Mouse (Mus musculus): ENCODE measurements around the gene Vdac1. TPM values are rescaled to one million over a fixed set of nuclear protein-coding genes. Genes with fewer than 3 reads are reported as not detected.

Gene Vdac1
- total and polyA plus RNA-seq, 2 experiments from 2014 or later: 478 to 627 TPM

DNA sequence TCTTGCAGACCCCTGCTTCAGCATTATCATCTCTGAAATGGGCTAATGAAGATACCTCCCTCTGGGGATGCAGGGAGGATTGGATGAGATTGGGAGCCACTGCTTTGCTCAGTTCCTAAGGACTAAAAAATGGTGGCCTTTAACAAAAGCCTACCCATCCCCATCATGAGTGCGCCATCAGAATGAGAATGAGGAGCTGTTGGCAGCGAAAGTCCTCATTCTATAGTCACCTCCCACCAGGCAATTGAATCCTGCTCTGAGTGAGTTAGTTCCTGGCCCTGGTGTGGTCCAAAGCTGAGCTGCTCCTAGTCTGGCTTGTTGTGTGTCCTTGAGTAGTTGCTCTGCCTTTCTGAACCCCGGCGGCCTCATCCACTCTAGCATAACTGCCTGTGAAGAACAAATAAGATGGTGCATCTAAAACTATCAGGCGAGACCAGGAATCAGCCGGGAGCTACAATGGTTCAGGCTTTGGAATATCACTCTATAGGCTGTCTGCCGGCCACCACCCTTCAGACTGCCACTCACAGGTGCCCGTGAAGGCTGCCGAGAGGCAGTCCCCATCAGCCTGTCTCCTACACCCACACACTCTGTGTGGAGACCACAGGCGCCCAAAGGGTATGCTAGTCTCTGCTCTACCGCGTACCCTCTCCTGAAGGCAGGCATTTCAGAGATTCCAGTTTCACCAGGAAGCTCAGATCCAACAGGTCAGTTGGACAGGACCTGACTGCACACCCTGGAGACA is 20.4 kb upstream of the Vdac1 start:
- Histone ChIP-seq H3K4me2 (ENCODE audit: low read depth, low read length) (0 out of 2 replicates have a peak overlapping the region, but pooled peaks have one; percentile 0), H3K27me3 (ENCODE audit: control insufficient read depth, insufficient read depth, low read length) (no peaks in the 10 kb centered on the region), H3K4me3 (ENCODE audit: low read depth, low read length) (no peak overlapping the region), H3K9ac (replicated peaks; ENCODE audit: low read depth, low read length) (no peak overlapping the region), H3K9me3 (replicated peaks; ENCODE audit: control insufficient read depth, low read length) (no peaks in the 10 kb centered on the region), H3K4me1 (ENCODE audit: control insufficient read depth, insufficient read depth) (no peaks in the 10 kb centered on the region), H3K27ac (ENCODE audit: low read depth) (no peak overlapping the region; the same call in 1 of the 2 replicates), H3K36me3 (replicated peaks; ENCODE audit: control insufficient read depth, insufficient read depth, low read length) (no peaks in the 10 kb centered on the region)
- no peak for DNase-seq (ENCODE audit: low spot score)
- TF ChIP-seq CTCF (IDR thresholded peaks at IDR 0.05; ENCODE audit: low read depth): no peak
- ATAC-seq (ENCODE audit: insufficient read depth, low read depth): no peak
- WGBS: 85% methylated on average over 12 of the region's 12 CpGs

DNA sequence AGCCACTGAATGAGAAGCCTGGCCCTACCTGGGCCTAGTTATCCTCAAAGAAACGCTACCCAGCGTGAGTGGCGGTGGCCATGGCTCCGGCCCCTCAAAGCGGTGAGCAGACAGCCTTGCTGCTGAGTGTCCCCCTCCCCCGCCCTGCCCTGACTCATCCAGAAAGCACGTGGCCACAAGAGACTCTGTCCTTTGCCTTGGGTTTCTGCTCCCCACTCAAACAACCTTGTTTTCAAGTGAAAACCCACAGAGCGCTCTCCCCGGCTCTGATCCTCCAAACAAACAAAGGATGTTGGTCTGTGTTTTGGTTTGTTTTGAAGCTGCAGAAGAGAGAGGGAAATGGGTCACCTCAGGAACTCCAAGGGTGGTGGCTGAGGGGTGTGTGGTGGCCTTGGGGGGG is 19.7 kb upstream of the Vdac1 start:
- Histone ChIP-seq H3K4me1 (ENCODE audit: control insufficient read depth, insufficient read depth) (no peaks in the 10 kb centered on the region), H3K4me3 (ENCODE audit: low read depth, low read length) (no peak overlapping the region), H3K36me3 (replicated peaks; ENCODE audit: control insufficient read depth, insufficient read depth, low read length) (no peaks in the 10 kb centered on the region), H3K27me3 (ENCODE audit: control insufficient read depth, insufficient read depth, low read length) (no peaks in the 10 kb centered on the region), H3K9ac (replicated peaks; ENCODE audit: low read depth, low read length) (no peak overlapping the region), H3K4me2 (ENCODE audit: low read depth, low read length) (0 out of 2 replicates have a peak overlapping the region, but pooled peaks have one; percentile 0), H3K9me3 (replicated peaks; ENCODE audit: control insufficient read depth, low read length) (no peaks in the 10 kb centered on the region), H3K27ac (ENCODE audit: low read depth) (peak overlapping the region; percentile 26; the same call in 1 of the 2 replicates)
- ATAC-seq (ENCODE audit: insufficient read depth, low read depth) (no peak), DNase-seq (ENCODE audit: low spot score) (no peak)
- TF ChIP-seq CTCF (IDR thresholded peaks at IDR 0.05; ENCODE audit: low read depth): no peak
- 46% methylated on average over 9 of the region's 9 CpGs for WGBS

DNA sequence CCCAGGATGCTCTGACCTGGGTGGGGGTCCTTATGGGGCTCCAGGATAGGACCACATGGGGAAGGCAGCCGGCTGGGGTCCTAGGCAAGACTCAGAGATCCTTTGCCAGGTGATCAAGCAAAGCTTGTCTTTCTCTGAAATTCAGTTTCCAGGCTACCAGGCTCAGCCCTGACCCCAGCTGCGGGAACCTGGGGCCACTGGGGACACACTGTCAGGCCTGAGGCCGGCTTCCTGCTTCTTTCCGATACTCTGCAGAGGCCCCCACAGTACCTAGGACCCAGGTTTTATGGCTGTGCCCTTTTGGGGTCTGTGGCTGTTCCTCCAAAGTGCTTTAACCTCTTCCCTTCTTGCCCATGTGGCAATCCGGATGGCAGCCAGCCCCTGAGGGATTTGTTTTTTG is 19.2 kb upstream of the Vdac1 start:
- no peaks in the 10 kb centered on the region for H3K9me3 ChIP-seq (replicated peaks; ENCODE audit: control insufficient read depth, low read length)
- TF ChIP-seq CTCF (IDR thresholded peaks at IDR 0.05; ENCODE audit: low read depth) (no peak), EP300 (IDR thresholded peaks at IDR 0.05; ENCODE audit: low read depth) (no peak)
- peaks cover 2% of the 10 kb centered on the region; the same call in 1 of the 2 replicates for H3K4me1 ChIP-seq (ENCODE audit: control insufficient read depth, insufficient read depth)
- WGBS: 79% methylated on average over 5 of the region's 5 CpGs
- H3K27ac ChIP-seq (ENCODE audit: low read depth): peak overlapping the region; percentile 26; the same call in 1 of the 2 replicates
- no peak overlapping the region for H3K4me2 ChIP-seq (ENCODE audit: low read depth, low read length)
- no peaks in the 10 kb centered on the region for H3K36me3 ChIP-seq (replicated peaks; ENCODE audit: control insufficient read depth, insufficient read depth, low read length)
- no peak for ATAC-seq (ENCODE audit: insufficient read depth, low read depth)
- no peak overlapping the region for H3K4me3 ChIP-seq (ENCODE audit: low read depth, low read length)
- DNase-seq (ENCODE audit: low spot score): no peak
- no peaks in the 10 kb centered on the region for H3K27me3 ChIP-seq (ENCODE audit: control insufficient read depth, insufficient read depth, low read length)
- no peak overlapping the region for H3K9ac ChIP-seq (replicated peaks; ENCODE audit: low read depth, low read length)

DNA sequence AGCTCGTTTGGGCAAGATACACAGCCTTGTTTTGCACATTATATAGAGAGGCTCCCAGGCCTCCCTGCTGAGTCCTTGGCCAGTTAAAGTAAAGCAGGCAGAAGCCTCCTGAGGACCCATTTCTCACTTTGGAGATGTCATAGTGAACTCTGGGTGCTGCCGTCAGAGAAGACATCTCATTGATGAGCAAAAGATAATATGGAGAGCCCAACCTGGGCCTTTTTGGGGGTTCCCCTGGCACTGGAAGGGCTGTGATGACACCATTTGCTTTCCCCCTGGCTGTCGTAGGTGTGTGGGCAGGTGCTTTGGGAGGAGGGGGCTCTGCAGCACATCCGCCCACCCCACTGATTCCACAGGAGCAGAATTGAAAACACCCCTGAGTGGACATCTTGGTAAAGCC is 18.4 kb upstream of the Vdac1 start:
- no peak overlapping the region for H3K9ac ChIP-seq (replicated peaks; ENCODE audit: low read depth, low read length)
- H3K36me3 ChIP-seq (replicated peaks; ENCODE audit: control insufficient read depth, insufficient read depth, low read length): no peaks in the 10 kb centered on the region
- ATAC-seq (ENCODE audit: insufficient read depth, low read depth): no peak
- no peak overlapping the region for H3K4me2 ChIP-seq (ENCODE audit: low read depth, low read length)
- H3K4me3 ChIP-seq (ENCODE audit: low read depth, low read length): no peak overlapping the region
- H3K4me1 ChIP-seq (ENCODE audit: control insufficient read depth, insufficient read depth): peaks cover 6% of the 10 kb centered on the region; the same call in 1 of the 2 replicates
- H3K27me3 ChIP-seq (ENCODE audit: control insufficient read depth, insufficient read depth, low read length): no peaks in the 10 kb centered on the region
- no peaks in the 10 kb centered on the region for H3K9me3 ChIP-seq (replicated peaks; ENCODE audit: control insufficient read depth, low read length)
- TF ChIP-seq CTCF (IDR thresholded peaks at IDR 0.05; ENCODE audit: low read depth) (no peak), EP300 (IDR thresholded peaks at IDR 0.05; ENCODE audit: low read depth) (no peak)
- WGBS: 78% methylated on average over 4 of the region's 4 CpGs
- DNase-seq (ENCODE audit: low spot score): no peak
- H3K27ac ChIP-seq (ENCODE audit: low read depth): no peak overlapping the region

DNA sequence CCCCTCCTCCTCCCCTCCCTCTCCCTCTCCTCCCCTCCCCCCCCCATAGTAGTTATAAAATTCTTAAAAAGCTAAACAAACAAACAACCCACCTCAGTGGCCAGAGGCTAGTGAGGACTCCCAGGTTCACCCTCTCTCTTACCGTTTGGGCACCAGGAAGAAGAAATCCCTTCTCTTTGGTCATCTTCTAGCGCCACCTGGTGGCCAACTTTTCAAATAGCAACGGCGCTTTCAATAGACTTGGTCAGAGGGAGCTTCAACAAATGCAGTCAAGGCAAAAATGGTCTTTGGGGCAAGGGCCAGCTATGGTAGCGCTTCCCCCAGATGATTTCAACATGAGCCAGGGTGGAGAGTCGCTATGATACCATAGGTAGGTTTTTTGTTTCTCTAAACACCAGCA is 17.5 kb upstream of the Vdac1 start:
- ATAC-seq (ENCODE audit: insufficient read depth, low read depth): no peak

More for the DNA sequence above, 17.5 kb upstream of the Vdac1 start:
- H3K9me3 ChIP-seq (replicated peaks; ENCODE audit: control insufficient read depth, low read length): no peaks in the 10 kb centered on the region
- H3K27me3 ChIP-seq (ENCODE audit: control insufficient read depth, insufficient read depth, low read length): no peaks in the 10 kb centered on the region
- H3K4me2 ChIP-seq (ENCODE audit: low read depth, low read length): no peak overlapping the region
- no peaks in the 10 kb centered on the region for H3K36me3 ChIP-seq (replicated peaks; ENCODE audit: control insufficient read depth, insufficient read depth, low read length)
- H3K27ac ChIP-seq (ENCODE audit: low read depth): no peak overlapping the region
- H3K4me3 ChIP-seq (ENCODE audit: low read depth, low read length): no peak overlapping the region
- peak; percentile 72 for DNase-seq (ENCODE audit: low spot score)
- H3K9ac ChIP-seq (replicated peaks; ENCODE audit: low read depth, low read length): no peak overlapping the region
- TF ChIP-seq EP300 (IDR thresholded peaks at IDR 0.05; ENCODE audit: low read depth) (no peak), CTCF (IDR thresholded peaks at IDR 0.05; ENCODE audit: low read depth) (peak; percentile 88)
- WGBS: 4% methylated on average over 6 of the region's 6 CpGs
- peaks cover 6% of the 10 kb centered on the region; the same call in 1 of the 2 replicates for H3K4me1 ChIP-seq (ENCODE audit: control insufficient read depth, insufficient read depth)
